Mouse (Mus musculus): ENCODE measurements around the gene Tas1r3. TPM values are rescaled to one million over a fixed set of nuclear protein-coding genes. Genes with fewer than 3 reads are reported as not detected.

Gene Tas1r3
- total and polyA plus RNA-seq, 3 experiments, result 0.13 to 0.35 (median 0.16) TPM

DNA sequence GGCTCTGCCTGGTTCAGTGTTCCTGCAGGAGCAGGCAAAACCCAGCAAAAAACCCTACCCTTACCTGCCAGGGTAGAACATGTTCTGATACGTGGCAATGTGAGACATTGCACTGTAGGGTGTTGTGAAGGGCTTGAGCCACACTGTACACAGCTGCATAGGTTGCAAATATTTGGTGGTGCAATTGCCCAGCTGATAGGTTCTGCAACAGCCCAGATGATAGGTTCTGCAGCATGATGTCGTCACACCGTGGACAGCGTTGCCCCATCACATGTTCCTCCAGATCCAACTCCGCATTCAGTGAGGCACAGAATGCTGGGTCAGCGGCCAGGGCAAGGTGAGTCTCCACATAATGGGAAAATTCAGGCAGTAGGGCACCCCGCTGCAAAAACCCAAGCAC, 1.4 kb downstream of the Tas1r3 start:
- H3K36me3 ChIP-seq (ENCODE audit: control insufficient read depth, insufficient read depth, low read length), result no peaks in the 10 kb centered on the region
- H3K4me1 ChIP-seq (ENCODE audit: control insufficient read depth, insufficient read depth, low read length), result no peaks in the 10 kb centered on the region
- DNase-seq, result peak in 1 of 2 experiments; percentile 21
- H3K27me3 ChIP-seq (ENCODE audit: control insufficient read depth, insufficient read depth, low read length), result no peaks in the 10 kb centered on the region
- 90% methylated on average over 7 of the region's 7 CpGs for WGBS
- TF ChIP-seq EP300 (IDR thresholded peaks at IDR 0.05; ENCODE audit: insufficient read depth, low read depth, low read length) (no peak), POLR2A (IDR thresholded peaks at IDR 0.05; ENCODE audit: insufficient read depth, low read depth, low read length) (no peak), CTCF (IDR thresholded peaks at IDR 0.05) (no peak)
- no peak overlapping the region for H3K4me3 ChIP-seq
- H3K9ac ChIP-seq (ENCODE audit: low read depth, low read length), result no peak overlapping the region
- H3K27ac ChIP-seq, result no peak overlapping the region
- intact Hi-C loops (cut with DNase I), result no loop called here
- no peaks in the 10 kb centered on the region for H3K79me2 ChIP-seq (replicated peaks; ENCODE audit: control insufficient read depth, insufficient read depth, low read length)

GRCm38 (mm10) chr4:155859318-155859717, 3.8 kb downstream of the Tas1r3 start:
- intact Hi-C loops (cut with DNase I), result no loop called here

GRCm38 (mm10) chr4:155856881-155857280, 6.3 kb downstream of the Tas1r3 start:
- intact Hi-C loops (cut with DNase I), result no loop called here
- H3K27ac ChIP-seq, result no peak overlapping the region
- no peak for TF ChIP-seq CTCF (IDR thresholded peaks at IDR 0.05)
- no peak for TF ChIP-seq POLR2A (IDR thresholded peaks at IDR 0.05; ENCODE audit: insufficient read depth, low read depth, low read length)
- TF ChIP-seq EP300 (IDR thresholded peaks at IDR 0.05; ENCODE audit: insufficient read depth, low read depth, low read length), result no peak
- no peak overlapping the region for H3K9ac ChIP-seq (ENCODE audit: low read depth, low read length)
- DNase-seq, result no peak
- 0 out of 2 replicates have a peak, but pooled peaks cover 1% of the 10 kb centered on the region for H3K79me2 ChIP-seq (replicated peaks; ENCODE audit: control insufficient read depth, insufficient read depth, low read length)
- peaks cover 4% of the 10 kb centered on the region for H3K4me1 ChIP-seq (ENCODE audit: control insufficient read depth, insufficient read depth, low read length)
- H3K36me3 ChIP-seq (ENCODE audit: control insufficient read depth, insufficient read depth, low read length), result no peaks in the 10 kb centered on the region
- H3K27me3 ChIP-seq (ENCODE audit: control insufficient read depth, insufficient read depth, low read length), result no peaks in the 10 kb centered on the region
- H3K4me3 ChIP-seq, result no peak overlapping the region
- WGBS, result 70% methylated on average over 3 of the region's 3 CpGs

More at GRCm38 (mm10) chr4:155859318-155859717, 3.8 kb downstream of the Tas1r3 start:
- TF ChIP-seq POLR2A (IDR thresholded peaks at IDR 0.05; ENCODE audit: insufficient read depth, low read depth, low read length) (no peak), EP300 (IDR thresholded peaks at IDR 0.05; ENCODE audit: insufficient read depth, low read depth, low read length) (no peak)
- H3K36me3 ChIP-seq (ENCODE audit: control insufficient read depth, insufficient read depth, low read length), result no peaks in the 10 kb centered on the region
- H3K27ac ChIP-seq, result no peak overlapping the region
- no peaks in the 10 kb centered on the region for H3K27me3 ChIP-seq (ENCODE audit: control insufficient read depth, insufficient read depth, low read length)
- peak in 1 of 2 experiments; percentile 61 for DNase-seq
- no peaks in the 10 kb centered on the region for H3K4me1 ChIP-seq (ENCODE audit: control insufficient read depth, insufficient read depth, low read length)
- H3K4me3 ChIP-seq, result no peak overlapping the region
- no peak overlapping the region for H3K9ac ChIP-seq (ENCODE audit: low read depth, low read length)
- WGBS, result 28% methylated on average over 13 of the region's 13 CpGs
- no peaks in the 10 kb centered on the region for H3K79me2 ChIP-seq (replicated peaks; ENCODE audit: control insufficient read depth, insufficient read depth, low read length)

- TF ChIP-seq POLR2A (IDR thresholded peaks at IDR 0.05; ENCODE audit: insufficient read depth, low read depth, low read length) (no peak), EP300 (IDR thresholded peaks at IDR 0.05; ENCODE audit: insufficient read depth, low read depth, low read length) (no peak), CTCF (IDR thresholded peaks at IDR 0.05) (no peak)
- Histone ChIP-seq H3K79me2 (replicated peaks; ENCODE audit: control insufficient read depth, insufficient read depth, low read length) (0 out of 2 replicates have a peak, but pooled peaks cover 1% of the 10 kb centered on the region), H3K9ac (ENCODE audit: low read depth, low read length) (no peak overlapping the region), H3K27ac (no peak overlapping the region), H3K27me3 (ENCODE audit: control insufficient read depth, insufficient read depth, low read length) (no peaks in the 10 kb centered on the region), H3K36me3 (ENCODE audit: control insufficient read depth, insufficient read depth, low read length) (no peaks in the 10 kb centered on the region), H3K4me1 (ENCODE audit: control insufficient read depth, insufficient read depth, low read length) (peaks cover 12% of the 10 kb centered on the region), H3K4me3 (no peak overlapping the region)
- 94% methylated on average over 12 of the region's 12 CpGs for WGBS
- intact Hi-C loops (cut with DNase I), result no loop called here
- DNase-seq, result no peak
These were observed 7.1 kb downstream of the Tas1r3 start for GRCm38 (mm10) chr4:155856071-155856470.

- Histone ChIP-seq H3K4me3 (no peak overlapping the region), H3K4me1 (ENCODE audit: control insufficient read depth, insufficient read depth, low read length) (peaks cover 20% of the 10 kb centered on the region), H3K27ac (no peak overlapping the region), H3K9ac (ENCODE audit: low read depth, low read length) (no peak overlapping the region), H3K27me3 (ENCODE audit: control insufficient read depth, insufficient read depth, low read length) (no peaks in the 10 kb centered on the region), H3K36me3 (ENCODE audit: control insufficient read depth, insufficient read depth, low read length) (no peaks in the 10 kb centered on the region), H3K79me2 (replicated peaks; ENCODE audit: control insufficient read depth, insufficient read depth, low read length) (peaks cover 1% of the 10 kb centered on the region; the same call in 1 of the 2 replicates)
- no peak for DNase-seq
- TF ChIP-seq CTCF (IDR thresholded peaks at IDR 0.05) (no peak), POLR2A (IDR thresholded peaks at IDR 0.05; ENCODE audit: insufficient read depth, low read depth, low read length) (no peak), EP300 (IDR thresholded peaks at IDR 0.05; ENCODE audit: insufficient read depth, low read depth, low read length) (no peak)
- intact Hi-C loops (cut with DNase I), result no loop called here
- WGBS, result 95% methylated on average over 12 of the region's 12 CpGs
These were observed 8.2 kb downstream of the Tas1r3 start for GRCm38 (mm10) chr4:155854991-155855390.

DNA sequence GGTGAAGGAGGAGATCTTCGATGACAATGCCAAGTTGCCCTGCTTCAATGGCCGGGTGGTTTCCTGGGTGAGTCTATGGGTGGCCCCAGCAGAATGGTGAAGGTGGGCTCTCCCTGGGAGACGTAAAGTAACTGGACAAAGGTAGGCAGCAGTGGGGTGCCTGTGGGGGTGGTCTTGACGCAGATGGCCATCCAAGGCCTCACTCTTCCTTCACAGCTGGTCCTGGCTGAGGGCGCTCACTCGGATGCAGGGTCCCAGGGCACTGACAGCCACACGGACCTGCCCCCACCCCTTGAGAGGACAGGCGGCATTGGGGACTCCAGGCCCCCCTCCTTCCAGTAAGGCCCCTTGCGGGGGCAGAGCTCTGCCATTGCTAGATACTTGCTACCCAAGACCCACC, 9.7 kb downstream of the Tas1r3 start:
- Histone ChIP-seq H3K79me2 (replicated peaks; ENCODE audit: control insufficient read depth, insufficient read depth, low read length) (peaks cover 1% of the 10 kb centered on the region; the same call in 1 of the 2 replicates), H3K4me3 (no peak overlapping the region), H3K9ac (ENCODE audit: low read depth, low read length) (no peak overlapping the region), H3K36me3 (ENCODE audit: control insufficient read depth, insufficient read depth, low read length) (no peaks in the 10 kb centered on the region), H3K27me3 (ENCODE audit: control insufficient read depth, insufficient read depth, low read length) (no peaks in the 10 kb centered on the region), H3K27ac (no peak overlapping the region), H3K4me1 (ENCODE audit: control insufficient read depth, insufficient read depth, low read length) (peaks cover 32% of the 10 kb centered on the region)
- intact Hi-C loops (cut with DNase I), result no loop called here
- no peak for TF ChIP-seq CTCF (IDR thresholded peaks at IDR 0.05)
- TF ChIP-seq EP300 (IDR thresholded peaks at IDR 0.05; ENCODE audit: insufficient read depth, low read depth, low read length), result no peak
- TF ChIP-seq POLR2A (IDR thresholded peaks at IDR 0.05; ENCODE audit: insufficient read depth, low read depth, low read length), result no peak
- no peak for DNase-seq
- 90% methylated on average over 9 of the region's 9 CpGs for WGBS
